Mouse (Mus musculus): ENCODE data around the gene Tapbp.

GRCm38 (mm10) chr17:33891357-33891756 is 24.3 kb upstream of the Tapbp start:
- no peak for TF ChIP-seq CTCF (IDR thresholded peaks at IDR 0.05; ENCODE audit: low read depth, low read length)
- TF ChIP-seq EP300 (IDR thresholded peaks at IDR 0.05; ENCODE audit: insufficient read depth, low read depth, low read length): no peak
- no peak for TF ChIP-seq POLR2A (IDR thresholded peaks at IDR 0.05; ENCODE audit: insufficient read depth, low read length)

All from ES-Bruce4 (cell line).